ENCODE assay signal across 21 mouse cellular contexts in genomic region chr9:54544212-54544953, GRCm38 (mm10). TPM values are rescaled to one million over a fixed set of nuclear protein-coding genes. Genes with fewer than 3 reads are reported as not detected.
DNase-seq lines count a peak whose midpoint lies in the region; ATAC-seq and TF ChIP-seq lines count a peak whose summit lies in the region.
"Had no signal": no experiment of that assay in that cellular context is flagged by ENCODE, and none has a peak within 500 bp of the region (broad histone marks: within the 10 kb centered on the region; RNA-seq: fewer than 3 reads in every experiment).

No protein-coding gene starts in this region.

- H3K79me2 ChIP-seq in CH12.LX (replicated peaks; ENCODE audit: control insufficient read depth, extremely low read depth, insufficient read depth, poor library complexity, severe bottlenecking), result no peaks in the 10 kb centered on the region

- TF ChIP-seq POLR2A in CH12.LX (IDR thresholded peaks at IDR 0.05; ENCODE audit: low read depth, low read length), result peak; percentile 60

- no peaks in the 10 kb centered on the region for H3K27me3 ChIP-seq in CH12.LX (replicated peaks)
- H3K27me3 ChIP-seq in forebrain, embryonic 12.5 days, result no peaks in the 10 kb centered on the region
- H3K27me3 ChIP-seq: Patski had no signal

- H3K4me1 ChIP-seq in CH12.LX (ENCODE audit: control insufficient read depth in 1 of 2, insufficient read depth in 2 of 2), result peaks cover 42 to 93% of the 10 kb centered on the region in 2 experiments
- no peaks in the 10 kb centered on the region for H3K4me1 ChIP-seq in forebrain, embryonic 12.5 days

- no peak for ATAC-seq in forebrain, embryonic 12.5 days (ENCODE audit: low FRiP score)
- ATAC-seq: activated CD4-positive, CD25-positive, alpha-beta regulatory T cell, adult 4 months; CD4-positive, CD25-positive, alpha-beta regulatory T cell, adult 4 months; Patski had no signal

- dilution Hi-C loops in CH12.LX (cut with MboI; ENCODE audit: extremely low pct_ligation_motif_present, extremely low pct_unique_long_range_greater_than_20kb, low sequenced_read_pairs), result no loop called here

- 86% methylated on average over 9 of the region's 9 CpGs for WGBS in forebrain, embryonic 12.5 days

- peak; percentile 42 for DNase-seq in lung, postnatal 36 days
- DNase-seq in lung, postnatal 14 days, result no peak
- peak; percentile 79 for DNase-seq in CH12.LX (ENCODE audit: extremely low read depth)
- DNase-seq: adrenal gland, adult 2 months; adrenal gland, adult 8-10 months; adrenal gland, postnatal 10 days; adrenal gland, postnatal 14 days; adrenal gland, postnatal 25 days; adrenal gland, postnatal 36 days; B cell, adult 2 months; cerebellum, adult 11 months; cerebellum, adult 11-12 months; cerebellum, adult 18-20 months; cerebellum, adult 2 months had no signal

- peak overlapping the region; percentile 28 for H3K9ac ChIP-seq in CH12.LX (ENCODE audit: insufficient read depth, low read depth)
- H3K9ac ChIP-seq in forebrain, embryonic 12.5 days, result no peak overlapping the region

- peak overlapping the region; percentile 25 to 44 (median 27) for H3K4me3 ChIP-seq in CH12.LX (replicated peaks in 1 of 3; ENCODE audit: low read depth in 2 of 3, low read length in 2 of 3, poor library complexity in 1 of 3)
- H3K4me3 ChIP-seq in forebrain, embryonic 12.5 days (replicated peaks), result no peak overlapping the region

- H3K9me3 ChIP-seq in CH12.LX (replicated peaks; ENCODE audit: low read length), result no peaks in the 10 kb centered on the region
- H3K9me3 ChIP-seq in forebrain, embryonic 12.5 days, result no peaks in the 10 kb centered on the region
- H3K9me3 ChIP-seq: G1E had no signal

- no peak for TF ChIP-seq RAD21 in CH12.LX (IDR thresholded peaks at IDR 0.05; ENCODE audit: low read depth, low read length)

- TF ChIP-seq CTCF in CH12.LX (conservative IDR thresholded peaks at IDR 0.05 in 1 of 2, IDR thresholded peaks at IDR 0.05 in 1 of 2; ENCODE audit: low read depth in 2 of 2, low read length in 2 of 2), result no peak

- in situ Hi-C loops in CH12.LX (cut with MboI; ENCODE audit: low pct_ligation_motif_present, low pct_unique_long_range_greater_than_20kb, low sequenced_read_pairs), result no loop called here

- H3K27ac ChIP-seq in CH12.LX (ENCODE audit: insufficient read depth, low read depth), result peak overlapping the region; percentile 98
- no peak overlapping the region for H3K27ac ChIP-seq in forebrain, embryonic 12.5 days

- no peaks in the 10 kb centered on the region for H3K36me3 ChIP-seq in CH12.LX (replicated peaks in 1 of 2; ENCODE audit: control insufficient read depth in 1 of 2, insufficient read depth in 1 of 2, low read length in 1 of 2)
- no peaks in the 10 kb centered on the region for H3K36me3 ChIP-seq in forebrain, embryonic 12.5 days (replicated peaks)
- H3K36me3 ChIP-seq: G1E had no signal

- TF ChIP-seq EP300 in CH12.LX (IDR thresholded peaks at IDR 0.05; ENCODE audit: low read length), result peak; percentile 77

- H3K4me2 ChIP-seq in CH12.LX (ENCODE audit: insufficient read depth, low read depth, poor library complexity, severe bottlenecking), result peak overlapping the region; percentile 71
- no peak overlapping the region for H3K4me2 ChIP-seq in forebrain, embryonic 12.5 days

TF ChIP-seq in CH12.LX, 34 proteins besides CTCF, POLR2A, EP300 and RAD21:
- no peak for TF ChIP-seq USF2 (conservative IDR thresholded peaks at IDR 0.05; ENCODE audit: low read depth, low read length)
- TF ChIP-seq JUN (IDR thresholded peaks at IDR 0.05; ENCODE audit: insufficient read depth, low read depth, low read length), result peak; percentile 44; the same call in 1 of the 2 replicates
- no peak for TF ChIP-seq USF1 (IDR thresholded peaks at IDR 0.05; ENCODE audit: low read depth, low read length)
- TF ChIP-seq NELFE (IDR thresholded peaks at IDR 0.05; ENCODE audit: low read depth, low read length), result no peak
- peak; percentile 96 for TF ChIP-seq CHD1 (IDR thresholded peaks at IDR 0.05; ENCODE audit: low read depth, low read length)
- no peak for TF ChIP-seq ZKSCAN1 (IDR thresholded peaks at IDR 0.05; ENCODE audit: borderline replicate concordance, low read depth, low read length)
- TF ChIP-seq ETS1 (conservative IDR thresholded peaks at IDR 0.05; ENCODE audit: low read depth, low read length), result peak; percentile 88
- TF ChIP-seq UBTF (IDR thresholded peaks at IDR 0.05; ENCODE audit: low read depth, low read length), result peak; percentile 27; the same call in 1 of the 2 replicates
- TF ChIP-seq CHD2 (IDR thresholded peaks at IDR 0.05; ENCODE audit: low read length), result peak; percentile 41; the same call in 1 of the 2 replicates
- TF ChIP-seq GABPA (IDR thresholded peaks at IDR 0.05; ENCODE audit: insufficient replicate concordance, low read depth, low read length), result no peak
- TF ChIP-seq KAT2A (IDR thresholded peaks at IDR 0.05; ENCODE audit: insufficient replicate concordance, low read length), result no peak
- peak; percentile 38; the same call in 1 of the 2 replicates for TF ChIP-seq MYC (IDR thresholded peaks at IDR 0.05; ENCODE audit: low read depth, low read length)
- peak; percentile 96 for TF ChIP-seq MEF2A (IDR thresholded peaks at IDR 0.05; ENCODE audit: borderline replicate concordance, low read depth, low read length)
- 0 out of 2 replicates have a peak, but pooled peaks have one; percentile 37 for TF ChIP-seq ELF1 (IDR thresholded peaks at IDR 0.05; ENCODE audit: low read depth, low read length)
- peak; percentile 66 for TF ChIP-seq SIN3A (IDR thresholded peaks at IDR 0.05; ENCODE audit: low read length)
- peak; percentile 36; the same call in 1 of the 2 replicates for TF ChIP-seq ZMIZ1 (IDR thresholded peaks at IDR 0.05; ENCODE audit: low read depth, low read length)
- 0 out of 2 replicates have a peak, but pooled peaks have one; percentile 9 for TF ChIP-seq NRF1 (IDR thresholded peaks at IDR 0.05; ENCODE audit: low read depth, low read length)
- peak; percentile 72 for TF ChIP-seq BHLHE40 (IDR thresholded peaks at IDR 0.05; ENCODE audit: low read depth, low read length)
- TF ChIP-seq MXI1 (IDR thresholded peaks at IDR 0.05; ENCODE audit: low read depth, low read length), result peak; percentile 41; the same call in 1 of the 2 replicates
- TF ChIP-seq MAZ (IDR thresholded peaks at IDR 0.05; ENCODE audit: low read depth, low read length), result peak; percentile 66
- peak; percentile 27; the same call in 1 of the 2 replicates for TF ChIP-seq JUND (conservative IDR thresholded peaks at IDR 0.05; ENCODE audit: low read depth, low read length)
- peak; percentile 58 for TF ChIP-seq TBP (conservative IDR thresholded peaks at IDR 0.05; ENCODE audit: low read depth, low read length)
- TF ChIP-seq RCOR1 (conservative IDR thresholded peaks at IDR 0.05; ENCODE audit: low read depth, low read length), result no peak
- TF ChIP-seq IRF4 (IDR thresholded peaks at IDR 0.05; ENCODE audit: low read depth, low read length), result peak; percentile 65
- TF ChIP-seq PAX5 (IDR thresholded peaks at IDR 0.05; ENCODE audit: low read length), result no peak
- TF ChIP-seq HCFC1 (IDR thresholded peaks at IDR 0.05; ENCODE audit: low read depth, low read length), result peak; percentile 32; the same call in 1 of the 2 replicates
- TF ChIP-seq MAX (IDR thresholded peaks at IDR 0.05; ENCODE audit: low read length), result peak; percentile 36; the same call in 1 of the 2 replicates
- TF ChIP-seq MAFK (IDR thresholded peaks at IDR 0.05; ENCODE audit: insufficient replicate concordance, low read length), result no peak; the same call in 1 of the 2 replicates
- peak; percentile 79 for TF ChIP-seq TCF12 (IDR thresholded peaks at IDR 0.05; ENCODE audit: low read depth, low read length)

RNA-seq across cellular contexts. Expression of gene Sh2d7, which starts 5.6 kb away (rescaled TPM):
- total RNA-seq in CH12.LX (2012; rRNA removed) (0.81 and 0.84 TPM in 2 replicates), CH12.LX (2014; rRNA removed) (0.83 and 0.90 TPM in 2 replicates)
- polyA plus RNA-seq in CH12.LX (2012; ENCODE audit: insufficient read length, low read depth), result 0.52 and 0.56 TPM in 2 replicates
- polyA plus RNA-seq in forebrain, embryonic 12.5 days (2016; fragmentation: Nextera tagmentation; extraction: Ambion mirVana), result 0.09 TPM in 1 of 2 replicates, not detected in the other
- total RNA-seq: adrenal gland, adult 18-20 months; adrenal gland, adult 2 months; adrenal gland, adult 8-10 months; adrenal gland, postnatal 10 days; adrenal gland, postnatal 14 days; adrenal gland, postnatal 25 days; adrenal gland, postnatal 36 days; adrenal gland, postnatal 4 days had no signal
- polyA plus RNA-seq: activated CD4-positive, CD25-positive, alpha-beta regulatory T cell, adult 4 months; adrenal gland, adult 2 months; CD4-positive, CD25-positive, alpha-beta regulatory T cell, adult 4 months; cerebellum, adult 2 months; G1E had no signal

RNA-seq across cellular contexts. Expression of gene Cib2, which starts 15.6 kb away (rescaled TPM):
- 2.0 and 2.1 TPM in 2 replicates for total RNA-seq in CH12.LX (2012; rRNA removed)
- 3.3 and 3.4 TPM in 2 replicates for total RNA-seq in CH12.LX (2014; rRNA removed)
- polyA plus RNA-seq in CH12.LX (2012; ENCODE audit: insufficient read length, low read depth), result 2.3 and 3.5 TPM in 2 replicates
- 19.1 and 20.2 TPM in 2 replicates for polyA plus RNA-seq in forebrain, embryonic 12.5 days (2016; fragmentation: Nextera tagmentation; extraction: Ambion mirVana)
- total RNA-seq: G1E had no signal

RNA-seq across cellular contexts. Expression of gene Idh3a, which starts 41.8 kb away (rescaled TPM):
- total RNA-seq in CH12.LX (2012; rRNA removed) (102 and 135 TPM in 2 replicates), CH12.LX (2014; rRNA removed) (192 and 198 TPM in 2 replicates)
- polyA plus RNA-seq in CH12.LX (2012; ENCODE audit: insufficient read length, low read depth), result 178 and 186 TPM in 2 replicates
- 109 and 122 TPM in 2 replicates for polyA plus RNA-seq in forebrain, embryonic 12.5 days (2016; fragmentation: Nextera tagmentation; extraction: Ambion mirVana)

RNA-seq across cellular contexts. Expression of gene Dmxl2, which starts 43.0 kb away (rescaled TPM):
- 20.1 and 23.7 TPM in 2 replicates for total RNA-seq in CH12.LX (2012; rRNA removed)
- 21.8 and 24.2 TPM in 2 replicates for total RNA-seq in CH12.LX (2014; rRNA removed)
- polyA plus RNA-seq in CH12.LX (2012; ENCODE audit: insufficient read length, low read depth), result 22.5 and 26.6 TPM in 2 replicates
- polyA plus RNA-seq in forebrain, embryonic 12.5 days (2016; fragmentation: Nextera tagmentation; extraction: Ambion mirVana), result 19.4 and 21.0 TPM in 2 replicates
- polyA plus RNA-seq: G1E had no signal
